Mouse (Mus musculus) heart, embryonic 10.5 days (tissue): ENCODE data around the gene Otop3. TPM values are rescaled to one million over a fixed set of nuclear protein-coding genes. Genes with fewer than 3 reads are reported as not detected.

Source experiments
- DNase-seq: peaks from one replicate; pipeline ENCODE4 v3.0.0-alpha.2; 2017; ENCODE audit warnings: low spot score
- H3K27ac ChIP-seq: fragments of 300-500 bp; sonication (generic); 2 replicates; pipeline ENCODE4 v1.5.1; 2016; ENCODE audit warnings: mild to moderate bottlenecking
- H3K27me3 ChIP-seq: fragments of 300-500 bp; sonication (generic); 2 replicates; pipeline ENCODE4 v1.6.1; 2016; ENCODE audit warnings: mild to moderate bottlenecking; ENCODE audit not compliant: poor library complexity, insufficient read depth, severe bottlenecking
- H3K36me3 ChIP-seq: fragments of 300-500 bp; sonication (generic); 2 replicates; pipeline ENCODE4 v1.6.1; 2016; ENCODE audit warnings: mild to moderate bottlenecking, moderate library complexity
- H3K4me1 ChIP-seq: fragments of 300-500 bp; sonication (generic); 2 replicates; pipeline ENCODE4 v1.6.1; 2016; ENCODE audit warnings: mild to moderate bottlenecking
- H3K4me3 ChIP-seq: fragments of 300-500 bp; sonication (generic); 2 replicates; pipeline ENCODE4 v1.5.1; 2016; ENCODE audit warnings: mild to moderate bottlenecking, moderate library complexity
- H3K9me3 ChIP-seq: fragments of 300-500 bp; sonication (generic); 2 replicates; pipeline ENCODE4 v1.6.1; 2016; ENCODE audit warnings: mild to moderate bottlenecking, moderate library complexity
- WGBS: fragments of 180-500 bp; shearing (Covaris S2); methylation state at CpG from one replicate; pipeline ENCODE4 v1.1.7; 2016; 5-methylcytosine and 5-hydroxymethylcytosine counted together
- polyA plus RNA-seq: library from polyadenylated mRNA; unstranded; fragments of >200 nt; fragmentation: Nextera tagmentation; extraction: Ambion mirVana; gene quantifications from 2 replicates; pipeline ENCODE4 v1.2.1, GENCODE M21; 2016

The Otop3 gene
- polyA plus RNA-seq, 1 experiment from 2014 or later: 0.05 TPM

- Histone ChIP-seq H3K36me3 (peaks cover 53% of the 10 kb centered on the region), H3K27me3 (peaks cover 38% of the 10 kb centered on the region; the same call in 1 of the 2 replicates), H3K9me3 (no peaks in the 10 kb centered on the region), H3K27ac (no peak overlapping the region), H3K4me3 (no peak overlapping the region), H3K4me1 (peaks cover 9% of the 10 kb centered on the region; the same call in 1 of the 2 replicates)
- 89% methylated on average over 7 of the region's 7 CpGs for WGBS
- no peak for DNase-seq
These were observed 56.8 kb downstream of the Otop3 start for GRCm38 (mm10) chr11:115391358-115391757.

DNA sequence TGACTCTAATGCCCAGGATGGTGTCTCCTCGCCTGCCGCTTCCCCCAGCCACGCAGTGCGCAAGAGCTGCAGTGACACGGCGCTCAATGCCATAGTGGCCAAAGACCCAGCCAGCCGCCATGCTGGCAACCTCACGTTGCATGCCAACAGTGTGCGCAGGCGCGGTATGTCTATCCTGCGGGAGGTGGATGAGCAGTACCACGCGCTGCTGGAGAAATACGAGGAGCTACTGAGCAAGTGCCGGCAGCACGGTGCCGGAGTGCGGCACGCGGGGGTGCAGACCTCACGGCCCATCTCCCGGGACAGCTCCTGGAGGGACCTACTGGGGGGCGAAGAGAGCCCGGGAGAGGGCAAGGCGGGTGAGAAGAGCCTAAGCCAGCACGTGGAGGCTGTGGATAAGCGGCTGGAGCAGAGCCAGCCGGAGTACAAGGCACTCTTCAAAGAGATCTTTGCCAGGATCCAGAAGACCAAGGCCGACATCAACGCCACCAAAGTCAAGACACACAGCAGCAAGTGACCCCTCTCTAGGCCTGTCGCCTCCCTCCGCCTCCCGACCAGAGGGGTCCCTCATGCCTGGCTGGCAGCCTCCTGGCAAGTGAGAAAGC lies 59.3 kb downstream of the Otop3 start:
- Histone ChIP-seq H3K36me3 (peaks cover 53% of the 10 kb centered on the region), H3K4me1 (peaks cover 13% of the 10 kb centered on the region; the same call in 1 of the 2 replicates), H3K4me3 (peak overlapping the region; percentile 48), H3K27me3 (peaks cover 38% of the 10 kb centered on the region; the same call in 1 of the 2 replicates), H3K9me3 (no peaks in the 10 kb centered on the region), H3K27ac (peak overlapping the region; percentile 45; the same call in 1 of the 2 replicates)
- WGBS: 46% methylated on average over 34 of the region's 34 CpGs
- no peak for DNase-seq

Other genes starting within 250 kb of the Otop3 start
- gene Rab37, start 243.3 kb upstream of the Otop3 start, polyA plus RNA-seq: 2.2 and 2.6 TPM in 2 replicates
- 0.08 and 0.27 TPM in 2 replicates for gene Cd300lf, start 200.7 kb upstream of the Otop3 start, polyA plus RNA-seq
- 29.5 and 74.6 TPM in 2 replicates for gene Slc9a3r1, start 171.4 kb upstream of the Otop3 start, polyA plus RNA-seq
- gene Tmem104, start 147.2 kb upstream of the Otop3 start, polyA plus RNA-seq: 9.6 TPM in 2 replicates
- 15.8 and 17.0 TPM in 2 replicates for gene Nat9, start 146.9 kb upstream of the Otop3 start, polyA plus RNA-seq
- gene Grin2c, start 67.5 kb upstream of the Otop3 start, polyA plus RNA-seq: 0.23 and 0.65 TPM in 2 replicates
- 14.3 and 16.5 TPM in 2 replicates for gene Fdxr, start 57.7 kb upstream of the Otop3 start, polyA plus RNA-seq
- gene Fads6, start 37.1 kb upstream of the Otop3 start, polyA plus RNA-seq: 0.64 and 1.3 TPM in 2 replicates
- not detected in 2 replicates for gene Otop2, start 27.6 kb upstream of the Otop3 start, polyA plus RNA-seq
- 0.26 and 0.34 TPM in 2 replicates for gene Ush1g, start 12.7 kb upstream of the Otop3 start, polyA plus RNA-seq
- gene Hid1, start 33.0 kb downstream of the Otop3 start, polyA plus RNA-seq: 5.5 and 8.6 TPM in 2 replicates
- gene Cdr2l, start 47.2 kb downstream of the Otop3 start, polyA plus RNA-seq: 8.2 and 11.3 TPM in 2 replicates
- gene Mrpl58, start 69.0 kb downstream of the Otop3 start, polyA plus RNA-seq: 184 and 202 TPM in 2 replicates
- gene Atp5h, start 85.2 kb downstream of the Otop3 start, polyA plus RNA-seq: 1,131 and 1,417 TPM in 2 replicates
- 12.3 and 13.3 TPM in 2 replicates for gene Kctd2, start 85.4 kb downstream of the Otop3 start, polyA plus RNA-seq
- gene Trim80, start 105.8 kb downstream of the Otop3 start, polyA plus RNA-seq: 0.19 and 0.23 TPM in 2 replicates
- 0.33 and 0.36 TPM in 2 replicates for gene Slc16a5, start 127.7 kb downstream of the Otop3 start, polyA plus RNA-seq
- gene Armc7, start 140.9 kb downstream of the Otop3 start, polyA plus RNA-seq: 5.4 and 7.6 TPM in 2 replicates
- 79.3 and 95.0 TPM in 2 replicates for gene Nt5c, start 157.1 kb downstream of the Otop3 start, polyA plus RNA-seq
- gene Jpt1, start 179.7 kb downstream of the Otop3 start, polyA plus RNA-seq: 451 and 471 TPM in 2 replicates
- 713 and 931 TPM in 2 replicates for gene Sumo2, start 201.5 kb downstream of the Otop3 start, polyA plus RNA-seq
- 179 and 208 TPM in 2 replicates for gene Nup85, start 229.7 kb downstream of the Otop3 start, polyA plus RNA-seq